Mouse (Mus musculus): ENCODE measurements around the gene Tmem245.

- no peak for TF ChIP-seq CTCF (IDR thresholded peaks at IDR 0.05; ENCODE audit: low read depth, low read length)
- TF ChIP-seq POLR2A (IDR thresholded peaks at IDR 0.05; ENCODE audit: extremely low read depth, insufficient read depth, low read length): no peak
Observed at GRCm38 (mm10) chr4:56914338-56914737, 32.9 kb downstream of the Tmem245 start.

Data from liver, adult 2 months (tissue).